Mouse (Mus musculus) C2C12 (cell line): ENCODE data around the gene Ryr1. TPM values are rescaled to one million over a fixed set of nuclear protein-coding genes. Genes with fewer than 3 reads are reported as not detected.

ENCODE experiments used
- H3K27me3 ChIP-seq: one replicate; pipeline ENCODE4 v1.6.1; 2011; ENCODE audit not compliant: control insufficient read depth, insufficient read depth, insufficient read length
- H3K36me3 ChIP-seq: one replicate; pipeline ENCODE4 v1.6.1; 2011; ENCODE audit not compliant: control insufficient read depth, insufficient read depth
- H3K4me3 ChIP-seq: one replicate; pipeline ENCODE4 v1.5.1; 2011; ENCODE audit warnings: mild to moderate bottlenecking, control low read depth; ENCODE audit not compliant: poor library complexity, insufficient read depth, severe bottlenecking
- H3K79me2 ChIP-seq: one replicate; pipeline ENCODE4 v1.6.1; 2011; ENCODE audit not compliant: control insufficient read depth, insufficient read depth
- H3K79me3 ChIP-seq: one replicate; pipeline ENCODE4 v1.6.1; 2011; ENCODE audit warnings: low read depth, control low read depth
- H3ac ChIP-seq: one replicate; pipeline ENCODE3; 2011; ENCODE audit warnings: low read depth; ENCODE audit not compliant: control insufficient read depth, insufficient read length
- CEBPB ChIP-seq: IDR thresholded peaks from one replicate; pipeline ENCODE4 v1.6.1; 2011; ENCODE audit warnings: low read depth, mild to moderate bottlenecking, control low read depth, moderate library complexity
- CTCF ChIP-seq: IDR thresholded peaks from one replicate; pipeline ENCODE4 v1.5.1; 2011; ENCODE audit not compliant: control insufficient read depth, insufficient read depth, insufficient read length
- FOSL1 ChIP-seq: IDR thresholded peaks from one replicate; pipeline ENCODE4 v1.8.0; 2011; ENCODE audit warnings: mild to moderate bottlenecking, low read length; ENCODE audit not compliant: poor library complexity, insufficient read depth, severe bottlenecking
- MAX ChIP-seq: IDR thresholded peaks from one replicate; pipeline ENCODE4 v1.6.1; 2011; ENCODE audit warnings: mild to moderate bottlenecking, control low read depth
- MYOD1 ChIP-seq: IDR thresholded peaks from one replicate; pipeline ENCODE4 v1.6.1; 2011; ENCODE audit warnings: low read depth; ENCODE audit not compliant: control insufficient read depth, insufficient read length
- MYOG ChIP-seq: IDR thresholded peaks from one replicate; pipeline ENCODE4 v1.6.1; 2011; ENCODE audit not compliant: control insufficient read depth, insufficient read length; ENCODE audit errors: extremely low read depth
- USF1 ChIP-seq: IDR thresholded peaks from one replicate; pipeline ENCODE4 v1.6.1; 2011; ENCODE audit warnings: low read depth, mild to moderate bottlenecking, control low read depth, moderate library complexity
- polyA plus RNA-seq: library from polyadenylated mRNA; unstranded; fragments of >200 nt; fragmentation: generic; extraction: Trizol; gene quantifications from one replicate; pipeline ENCODE4 v1.2.1, GENCODE M21; 2012; ENCODE audit warnings: missing spikeins

Ryr1 gene
- polyA plus RNA-seq, 1 experiment = 1.1 TPM

GRCm38 (mm10) chr7:28960354-28961046, 164.5 kb downstream of the Ryr1 start:
- H3K79me3 ChIP-seq = peaks cover 63% of the 10 kb centered on the region
- no peaks in the 10 kb centered on the region for H3K27me3 ChIP-seq
- H3K4me3 ChIP-seq = peak overlapping the region; percentile 83
- H3ac ChIP-seq = peak overlapping the region; percentile 77
- peaks cover 20% of the 10 kb centered on the region for H3K36me3 ChIP-seq
- peaks cover 66% of the 10 kb centered on the region for H3K79me2 ChIP-seq
- TF ChIP-seq CEBPB = no peak
- TF ChIP-seq FOSL1 = no peak
- no peak for TF ChIP-seq MYOG
- no peak for TF ChIP-seq MAX
- TF ChIP-seq CTCF = no peak
- no peak for TF ChIP-seq MYOD1
- TF ChIP-seq USF1 = no peak

DNA sequence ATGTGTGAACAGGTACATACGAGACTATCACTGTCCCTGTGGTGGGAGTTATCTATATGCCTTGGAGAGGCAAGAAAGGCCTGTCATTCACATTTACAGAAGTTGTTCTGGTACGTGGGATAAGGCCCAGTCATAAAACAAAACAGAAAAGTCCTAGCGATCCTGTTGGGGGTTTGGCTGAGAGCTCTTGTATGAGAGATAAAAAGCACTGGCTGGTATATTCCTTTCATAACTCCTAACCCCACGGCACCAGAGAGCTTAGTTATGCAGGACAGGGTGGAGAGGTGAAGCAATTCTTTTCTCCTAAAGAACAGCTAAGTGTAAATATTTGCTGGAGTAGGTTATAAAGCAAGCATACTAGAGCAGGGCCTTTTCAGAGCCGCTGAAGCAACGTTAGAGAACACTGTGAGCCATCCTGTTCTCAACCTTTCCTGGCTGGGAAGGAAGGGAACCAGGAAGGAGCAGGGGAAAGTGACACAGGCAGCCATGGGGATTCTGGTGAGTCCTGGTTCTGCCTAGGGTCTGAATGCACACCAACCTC, 165.4 kb downstream of the Ryr1 start:
- peaks cover 71% of the 10 kb centered on the region for H3K79me3 ChIP-seq
- TF ChIP-seq MYOD1 = no peak
- TF ChIP-seq CEBPB = no peak
- no peak for TF ChIP-seq CTCF
- TF ChIP-seq MYOG = no peak
- no peak for TF ChIP-seq FOSL1
- no peak for TF ChIP-seq MAX
- no peak for TF ChIP-seq USF1
- peaks cover 75% of the 10 kb centered on the region for H3K79me2 ChIP-seq
- peak overlapping the region; percentile 83 for H3K4me3 ChIP-seq
- H3K36me3 ChIP-seq = peaks cover 20% of the 10 kb centered on the region
- peak overlapping the region; percentile 61 for H3ac ChIP-seq
- H3K27me3 ChIP-seq = no peaks in the 10 kb centered on the region

DNA sequence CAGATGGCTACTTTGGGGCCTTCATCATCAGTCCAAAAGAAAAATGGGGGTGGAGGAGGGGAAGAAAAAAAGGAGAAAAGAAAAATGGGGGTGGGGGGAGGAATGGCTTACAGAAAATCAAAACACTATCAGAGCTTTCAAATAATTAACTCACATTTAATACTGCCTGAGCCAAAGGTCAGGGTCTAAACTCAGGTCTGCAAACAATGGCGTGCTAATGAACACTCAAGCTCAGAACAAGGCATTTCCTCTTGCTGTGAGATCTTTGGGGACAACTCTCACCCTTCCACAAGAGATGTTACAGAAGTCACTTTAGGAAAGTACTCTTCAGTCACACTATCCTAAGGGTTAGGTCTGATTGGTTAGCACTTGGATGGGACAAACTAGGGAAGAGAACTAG, 166.2 kb downstream of the Ryr1 start:
- Histone ChIP-seq H3K4me3 (no peak overlapping the region), H3K27me3 (no peaks in the 10 kb centered on the region), H3ac (peak overlapping the region; percentile 32), H3K79me2 (peaks cover 83% of the 10 kb centered on the region), H3K36me3 (peaks cover 20% of the 10 kb centered on the region), H3K79me3 (peaks cover 78% of the 10 kb centered on the region)
- TF ChIP-seq MYOD1 = no peak
- no peak for TF ChIP-seq USF1
- no peak for TF ChIP-seq FOSL1
- TF ChIP-seq CEBPB = no peak
- TF ChIP-seq CTCF = no peak
- TF ChIP-seq MAX = no peak
- no peak for TF ChIP-seq MYOG

- Histone ChIP-seq H3K27me3 (no peaks in the 10 kb centered on the region), H3K79me3 (peaks cover 82% of the 10 kb centered on the region), H3K4me3 (no peak overlapping the region), H3ac (peak overlapping the region; percentile 35), H3K79me2 (peaks cover 89% of the 10 kb centered on the region), H3K36me3 (peaks cover 20% of the 10 kb centered on the region)
- TF ChIP-seq FOSL1 (no peak), MAX (no peak), MYOD1 (no peak)
These were observed 166.8 kb downstream of the Ryr1 start for GRCm38 (mm10) chr7:28957997-28958725.

GRCm38 (mm10) chr7:28957286-28957685, 167.7 kb downstream of the Ryr1 start:
- Histone ChIP-seq H3K36me3 (peaks cover 20% of the 10 kb centered on the region), H3K27me3 (no peaks in the 10 kb centered on the region), H3K79me2 (peaks cover 95% of the 10 kb centered on the region), H3ac (no peak overlapping the region), H3K79me3 (peaks cover 84% of the 10 kb centered on the region), H3K4me3 (no peak overlapping the region)
- no peak for TF ChIP-seq MYOG
- TF ChIP-seq USF1 = no peak
- TF ChIP-seq CTCF = no peak
- TF ChIP-seq FOSL1 = no peak
- TF ChIP-seq CEBPB = no peak
- TF ChIP-seq MAX = no peak
- no peak for TF ChIP-seq MYOD1
